Mouse (Mus musculus): ENCODE results near the gene Sat2.
"Not testable (repeated sequence)": the region's sequence is repeated elsewhere in the genome, so short reads cannot be mapped to it uniquely, and the experiment has no call there.

Sat2 gene

GRCm38 (mm10) chr11:69601768-69602167, 20.1 kb upstream of the Sat2 start:
- DNase-seq (ENCODE audit: low spot score): no peak

GRCm38 (mm10) chr11:69603516-69603915, 18.3 kb upstream of the Sat2 start:
- DNase-seq (ENCODE audit: low spot score): no peak

GRCm38 (mm10) chr11:69604347-69604746, 17.5 kb upstream of the Sat2 start:
- DNase-seq (ENCODE audit: low spot score): no peak

- no peak for DNase-seq (ENCODE audit: low spot score)
Observed at GRCm38 (mm10) chr11:69604795-69605664, 16.8 kb upstream of the Sat2 start.

- DNase-seq (ENCODE audit: low spot score): peak; percentile 80
Observed at GRCm38 (mm10) chr11:69605726-69606490, 15.9 kb upstream of the Sat2 start, which contains the start of gene Atp1b2. Gene Atp1b2 (minus strand): TSS chr11:69605942.

GRCm38 (mm10) chr11:69606491-69606795, 15.4 kb upstream of the Sat2 start:
- no peak for DNase-seq (ENCODE audit: low spot score)

- no peak for DNase-seq (ENCODE audit: low spot score)
Observed at GRCm38 (mm10) chr11:69606832-69607231, 15.0 kb upstream of the Sat2 start.

GRCm38 (mm10) chr11:69608525-69608924, 13.3 kb upstream of the Sat2 start:
- DNase-seq (ENCODE audit: low spot score): no peak

- DNase-seq (ENCODE audit: low spot score): no peak
Observed at GRCm38 (mm10) chr11:69609416-69609815, 12.4 kb upstream of the Sat2 start.

- DNase-seq (ENCODE audit: low spot score): no peak
Observed at GRCm38 (mm10) chr11:69610899-69611298, 10.9 kb upstream of the Sat2 start.

GRCm38 (mm10) chr11:69613553-69614256, 8.1 kb upstream of the Sat2 start:
- peak; percentile 76 for DNase-seq (ENCODE audit: low spot score)

GRCm38 (mm10) chr11:69614257-69614588, 7.6 kb upstream of the Sat2 start:
- DNase-seq (ENCODE audit: low spot score): not testable (repeated sequence)

GRCm38 (mm10) chr11:69616781-69617180, 5.0 kb upstream of the Sat2 start:
- no peak for DNase-seq (ENCODE audit: low spot score)

- no peak for DNase-seq (ENCODE audit: low spot score)
Observed at GRCm38 (mm10) chr11:69617805-69618204, 4.0 kb upstream of the Sat2 start, which contains the start of gene Shbg. Gene Shbg (minus strand): TSS chr11:69617905.

GRCm38 (mm10) chr11:69620394-69621081, 1.3 kb upstream of the Sat2 start:
- DNase-seq (ENCODE audit: low spot score): peak; percentile 50

- no peak for DNase-seq (ENCODE audit: low spot score)
Observed at GRCm38 (mm10) chr11:69622406-69622805, 582 bp downstream of the Sat2 start.

GRCm38 (mm10) chr11:69623006-69623405, 1.2 kb downstream of the Sat2 start:
- no peak for DNase-seq (ENCODE audit: low spot score)

GRCm38 (mm10) chr11:69624339-69624738, 2.5 kb downstream of the Sat2 start:
- not testable (repeated sequence) for DNase-seq (ENCODE audit: low spot score)

- DNase-seq (ENCODE audit: low spot score): peak; percentile 67
Observed at GRCm38 (mm10) chr11:69628286-69628685, 6.5 kb downstream of the Sat2 start.

GRCm38 (mm10) chr11:69629802-69630201, 8.0 kb downstream of the Sat2 start:
- DNase-seq (ENCODE audit: low spot score): no peak

- peak; percentile 100 for DNase-seq (ENCODE audit: low spot score)
Observed at GRCm38 (mm10) chr11:69632284-69633089, 10.7 kb downstream of the Sat2 start, which contains the start of gene Fxr2. Gene Fxr2 (plus strand): TSS chr11:69632990.

Measured in yolk sac, embryonic 10.5 days (tissue).